Mouse (Mus musculus): ENCODE measurements around the gene Rsph1. TPM values are rescaled to one million over a fixed set of nuclear protein-coding genes. Genes with fewer than 3 reads are reported as not detected.

The Rsph1 gene
- polyA plus RNA-seq, 3 experiments from 2014 or later, result 0.55 to 4.8 (median 1.3) TPM

DNA sequence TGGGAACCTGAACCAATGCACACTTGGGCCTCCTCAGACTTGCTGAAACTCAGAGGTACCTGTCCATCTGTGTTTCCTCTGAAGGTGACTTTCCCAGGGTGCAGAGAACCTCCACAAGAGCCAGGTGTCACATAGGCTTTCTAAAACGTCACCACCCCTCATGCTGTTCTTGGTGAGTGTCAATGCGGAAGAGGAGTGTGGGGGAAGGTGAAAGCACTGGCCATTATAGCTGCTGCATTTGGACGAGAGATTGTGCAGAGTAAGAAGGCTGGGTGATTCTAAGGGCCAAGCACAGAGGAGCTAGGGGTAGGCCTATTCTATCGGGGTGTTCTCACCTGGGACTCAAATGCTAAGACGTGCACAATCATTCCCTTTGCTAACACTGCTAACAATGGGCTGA, 23.2 kb downstream of the Rsph1 start:
- ATAC-seq, result no peak

- no peak for ATAC-seq
Measured at GRCm38 (mm10) chr17:31247144-31247543, 30.0 kb downstream of the Rsph1 start.

GRCm38 (mm10) chr17:31245321-31245720, 31.9 kb downstream of the Rsph1 start:
- no peak for ATAC-seq

DNA sequence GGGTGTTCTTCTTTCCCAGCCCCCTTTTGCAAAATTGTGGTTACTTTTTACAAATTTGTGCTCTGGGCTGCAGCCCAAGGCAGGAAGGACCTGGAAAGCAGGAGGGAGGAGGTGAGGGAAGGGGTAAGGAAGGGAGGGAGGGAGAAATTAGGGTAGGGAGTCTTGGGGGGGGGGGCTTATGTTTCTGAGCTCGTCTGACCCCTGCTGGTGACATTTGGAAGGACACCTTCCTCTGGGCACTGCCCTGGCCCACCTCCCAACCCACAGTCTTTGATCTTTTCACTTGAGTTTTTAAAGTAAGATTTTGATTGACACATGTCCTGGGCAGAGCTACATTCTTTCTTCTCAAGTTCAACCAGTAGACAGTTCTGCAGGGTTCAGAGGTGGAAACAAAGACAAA, 34.4 kb downstream of the Rsph1 start:
- ATAC-seq, result peak; percentile 32

DNA sequence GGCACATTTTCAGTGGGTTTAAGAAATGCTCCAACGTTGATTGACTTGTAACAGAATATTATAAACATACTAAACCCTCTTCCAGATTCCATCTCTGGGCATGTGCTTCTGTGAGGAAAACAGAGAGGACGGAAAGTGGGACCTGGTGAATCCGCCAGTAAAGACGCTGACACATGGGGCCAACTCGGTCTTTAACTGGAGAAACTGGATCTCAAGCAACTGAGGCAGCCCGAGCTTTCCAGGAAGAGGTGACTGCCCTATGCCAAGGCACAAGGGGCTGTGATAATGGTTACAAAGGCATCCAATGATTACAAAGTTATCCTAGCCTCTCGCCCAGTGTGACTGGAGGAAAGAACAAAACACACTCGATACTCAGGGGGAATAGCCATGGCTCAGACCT, 36.0 kb downstream of the Rsph1 start:
- ATAC-seq, result no peak

DNA sequence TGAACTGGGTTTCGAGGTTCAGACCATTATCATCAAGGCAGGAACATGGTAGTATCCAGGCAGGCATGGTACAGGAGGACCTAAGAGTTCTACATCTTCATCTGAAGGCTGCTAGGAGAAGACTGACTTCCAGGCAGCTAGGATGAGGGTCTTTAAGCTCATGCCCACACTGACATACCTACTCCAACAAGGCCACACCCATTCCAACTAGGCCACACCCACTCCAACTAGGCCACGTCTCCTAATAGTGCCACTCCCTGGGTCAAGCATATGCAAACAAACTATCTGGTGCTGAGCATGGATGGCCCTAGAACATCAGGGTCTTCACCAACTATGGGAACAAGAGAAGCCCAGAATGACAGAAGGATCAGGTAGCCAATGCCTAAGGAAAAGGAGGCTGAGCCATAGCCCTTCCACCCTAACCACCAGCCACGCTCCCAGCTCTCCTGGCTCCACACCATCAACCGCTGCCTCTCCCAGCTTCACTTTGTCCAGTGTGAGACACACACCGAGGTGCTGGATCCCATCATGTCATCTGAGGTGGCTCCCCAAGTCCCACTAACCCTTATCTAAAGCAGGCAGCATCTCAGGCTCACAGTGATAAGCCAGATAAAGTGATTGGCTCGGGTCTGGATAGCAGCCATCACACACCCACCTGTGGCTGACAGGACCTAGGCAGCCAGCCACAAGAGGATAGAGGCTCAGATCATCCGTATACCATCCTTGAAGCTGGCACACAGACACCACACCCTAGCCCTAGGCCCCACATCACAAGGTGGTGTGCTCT, 38.8 kb downstream of the Rsph1 start:
- ATAC-seq, result no peak

- no peak for ATAC-seq
Measured at GRCm38 (mm10) chr17:31235915-31236314, 41.3 kb downstream of the Rsph1 start.

GRCm38 (mm10) chr17:31232251-31233010, 44.8 kb downstream of the Rsph1 start:
- no peak for ATAC-seq

- no peak for ATAC-seq
Measured at GRCm38 (mm10) chr17:31231780-31232179, 45.4 kb downstream of the Rsph1 start.

GRCm38 (mm10) chr17:31226931-31227330, 50.3 kb downstream of the Rsph1 start:
- ATAC-seq, result no peak

GRCm38 (mm10) chr17:31226368-31226767, 50.8 kb downstream of the Rsph1 start:
- ATAC-seq, result no peak

GRCm38 (mm10) chr17:31224591-31224990, 52.6 kb downstream of the Rsph1 start:
- ATAC-seq, result no peak

- peak; percentile 86 for ATAC-seq
Measured at GRCm38 (mm10) chr17:31223835-31224234, 53.3 kb downstream of the Rsph1 start.

DNA sequence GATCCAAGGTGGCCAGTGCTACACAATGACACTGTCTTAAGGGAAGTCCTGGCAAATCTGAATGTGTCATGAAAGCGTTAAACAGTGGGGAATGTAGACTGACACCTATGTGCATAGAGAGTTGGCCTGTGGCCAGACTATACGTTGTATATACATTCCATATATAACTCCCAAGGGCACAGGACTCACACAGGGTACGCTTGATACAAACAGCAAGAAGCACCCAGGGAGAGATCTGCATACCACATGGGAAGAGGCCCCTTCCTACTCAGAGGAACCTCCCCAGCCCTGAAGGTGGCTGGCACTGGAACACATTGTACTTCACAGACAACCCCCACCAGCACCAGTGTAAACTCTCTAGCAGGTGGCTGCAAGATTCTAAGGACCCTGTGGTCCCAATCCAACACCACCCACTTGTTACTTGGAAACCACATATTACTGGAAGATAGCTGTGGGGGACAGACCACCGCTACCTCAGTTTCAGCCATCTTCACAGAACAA, 54.3 kb downstream of the Rsph1 start:
- ATAC-seq, result no peak

GRCm38 (mm10) chr17:31216068-31216955, 60.9 kb downstream of the Rsph1 start:
- ATAC-seq, result peak; percentile 30

GRCm38 (mm10) chr17:31211881-31212280, 65.3 kb downstream of the Rsph1 start:
- no peak for ATAC-seq

DNA sequence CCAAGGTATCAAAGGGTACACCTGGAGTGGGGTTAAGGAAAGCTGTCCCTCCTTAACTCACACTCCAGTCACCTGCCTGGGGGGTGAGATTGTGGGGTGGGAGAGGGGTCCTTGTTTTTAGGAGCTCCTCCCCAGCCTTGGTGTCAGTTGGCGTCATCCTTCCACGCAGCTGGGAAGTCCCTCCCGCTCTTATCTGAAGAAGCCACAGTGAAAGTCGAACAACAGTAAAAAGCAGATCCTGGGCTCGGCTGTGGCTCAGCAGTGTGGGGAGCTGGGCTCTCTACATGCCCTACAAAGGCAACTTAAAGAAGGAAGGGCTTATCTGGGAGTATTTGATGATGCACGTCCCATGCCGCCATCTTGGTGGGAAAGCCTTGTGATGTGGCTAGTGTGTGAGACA, 66.9 kb downstream of the Rsph1 start:
- peak; percentile 30 for ATAC-seq

GRCm38 (mm10) chr17:31209376-31209930, 67.7 kb downstream of the Rsph1 start:
- ATAC-seq, result no peak

GRCm38 (mm10) chr17:31208654-31209053, 68.5 kb downstream of the Rsph1 start:
- no peak for ATAC-seq

GRCm38 (mm10) chr17:31207771-31208334, 69.3 kb downstream of the Rsph1 start, which contains the start of gene Ubash3a:
Ubash3a (plus strand) TSS chr17:31207873.
- peak; percentile 69 for ATAC-seq
